ENCODE assay signal across 13 mouse cellular contexts in genomic region chr8:122651326-122651921, GRCm38 (mm10). TPM values are rescaled to one million over a fixed set of nuclear protein-coding genes. Genes with fewer than 3 reads are reported as not detected.
DNase-seq lines count a peak whose midpoint lies in the region; ATAC-seq lines count a peak whose summit lies in the region.
"Had no signal": no experiment of that assay in that cellular context is flagged by ENCODE, and none has a peak within 500 bp of the region (broad histone marks: within the 10 kb centered on the region; RNA-seq: fewer than 3 reads in every experiment).

No protein-coding gene starts in this region.

- no peak for ATAC-seq in heart, embryonic 11.5 days (replicated peaks; ENCODE audit: insufficient number of reproducible peaks, low FRiP score, low TSS enrichment)
- ATAC-seq in embryonic facial prominence, embryonic 15.5 days (ENCODE audit: insufficient number of reproducible peaks, low FRiP score, low TSS enrichment, low read depth) = peak; percentile 71; the same call in 1 of the 2 replicates
- ATAC-seq in midbrain, embryonic 12.5 days (ENCODE audit: low FRiP score, low read depth) = peak; percentile 30; the same call in 1 of the 2 replicates
- ATAC-seq: Patski had no signal

- H3K4me1 ChIP-seq in heart, embryonic 11.5 days (ENCODE audit: control insufficient read depth, insufficient read depth, low read length) = peaks cover 26% of the 10 kb centered on the region
- peaks cover 42% of the 10 kb centered on the region for H3K4me1 ChIP-seq in embryonic facial prominence, embryonic 15.5 days
- H3K4me1 ChIP-seq in midbrain, embryonic 12.5 days = peaks cover 21% of the 10 kb centered on the region

- no peak overlapping the region; the same call in 1 of the 2 replicates for H3K9ac ChIP-seq in heart, embryonic 11.5 days (ENCODE audit: low read depth, low read length)
- no peak overlapping the region for H3K9ac ChIP-seq in embryonic facial prominence, embryonic 15.5 days
- H3K9ac ChIP-seq in midbrain, embryonic 12.5 days (replicated peaks) = no peak overlapping the region

- no peak overlapping the region for H3K27ac ChIP-seq in heart, embryonic 11.5 days (ENCODE audit: low read depth, low read length)
- no peak overlapping the region for H3K27ac ChIP-seq in embryonic facial prominence, embryonic 15.5 days (replicated peaks)
- 0 out of 2 replicates have a peak overlapping the region, but pooled peaks have one; percentile 15 for H3K27ac ChIP-seq in midbrain, embryonic 12.5 days (replicated peaks)

- H3K36me3 ChIP-seq in heart, embryonic 11.5 days (ENCODE audit: control insufficient read depth, insufficient read depth, low read length) = no peaks in the 10 kb centered on the region; the same call in 1 of the 2 replicates
- no peaks in the 10 kb centered on the region for H3K36me3 ChIP-seq in embryonic facial prominence, embryonic 15.5 days
- peaks cover 23% of the 10 kb centered on the region for H3K36me3 ChIP-seq in midbrain, embryonic 12.5 days

- no peaks in the 10 kb centered on the region for H3K27me3 ChIP-seq in heart, embryonic 11.5 days (ENCODE audit: control insufficient read depth, insufficient read depth, low read length)
- H3K27me3 ChIP-seq in embryonic facial prominence, embryonic 15.5 days = no peaks in the 10 kb centered on the region
- H3K27me3 ChIP-seq in midbrain, embryonic 12.5 days = peaks cover 12% of the 10 kb centered on the region; the same call in 1 of the 2 replicates

- DNase-seq in heart, adult 11 months = peak; percentile 98
- DNase-seq in heart, postnatal 4 days = peak; percentile 40
- no peak for DNase-seq in testis, postnatal 10 days (ENCODE audit: low spot score)
- DNase-seq in ovary, postnatal 36 days (ENCODE audit: low spot score) = no peak
- DNase-seq in spleen, postnatal 14 days (ENCODE audit: low spot score in 2 of 2) = no peak
- DNase-seq: B cell, adult 2 months; kidney, adult 11 months had no signal

- no peak overlapping the region for H3K4me2 ChIP-seq in heart, embryonic 11.5 days
- H3K4me2 ChIP-seq in embryonic facial prominence, embryonic 15.5 days (replicated peaks) = no peak overlapping the region
- no peak overlapping the region for H3K4me2 ChIP-seq in midbrain, embryonic 12.5 days (replicated peaks)

- H3K9me3 ChIP-seq in heart, embryonic 11.5 days (replicated peaks; ENCODE audit: control insufficient read depth, low read length) = no peaks in the 10 kb centered on the region
- no peaks in the 10 kb centered on the region for H3K9me3 ChIP-seq in embryonic facial prominence, embryonic 15.5 days (replicated peaks)
- no peaks in the 10 kb centered on the region for H3K9me3 ChIP-seq in midbrain, embryonic 12.5 days

- H3K4me3 ChIP-seq in heart, embryonic 11.5 days (ENCODE audit: low read depth, low read length) = no peak overlapping the region
- H3K4me3 ChIP-seq in embryonic facial prominence, embryonic 15.5 days (replicated peaks) = no peak overlapping the region
- no peak overlapping the region for H3K4me3 ChIP-seq in midbrain, embryonic 12.5 days

- 75% methylated on average over 13 of the region's 16 CpGs for whole genome bisulfite sequencing in heart, embryonic 11.5 days (ENCODE audit: insufficient replicate concordance)
- WGBS in embryonic facial prominence, embryonic 15.5 days = 75% methylated on average over 16 of the region's 16 CpGs
- 69% methylated on average over 16 of the region's 16 CpGs for WGBS in midbrain, embryonic 12.5 days

RNA-seq across cellular contexts. Expression of gene Pabpn1l, which starts 28.9 kb away (rescaled TPM):
- polyA plus RNA-seq in heart, embryonic 11.5 days (2014; fragmentation: Nextera tagmentation; extraction: Ambion mirVana) = not detected in 2 replicates
- 0.63 and 1.2 TPM in 2 replicates for polyA plus RNA-seq in embryonic facial prominence, embryonic 15.5 days (2015; fragmentation: Nextera tagmentation; extraction: Ambion mirVana)
- not detected for total RNA-seq in heart, postnatal 4 days (2021)
- polyA plus RNA-seq in midbrain, embryonic 12.5 days (2016; fragmentation: Nextera tagmentation; extraction: Ambion mirVana) = not detected in 2 replicates
- total RNA-seq: common myeloid progenitor, adult 5-6 weeks had no signal
- polyA plus RNA-seq: stomach, embryonic 14.5 days had no signal

RNA-seq across cellular contexts. Expression of gene Trappc2l, which starts 40.0 kb away (rescaled TPM):
- polyA plus RNA-seq in heart, embryonic 11.5 days (2014; fragmentation: Nextera tagmentation; extraction: Ambion mirVana) = 49.8 and 60.0 TPM in 2 replicates
- 54.5 and 62.3 TPM in 2 replicates for polyA plus RNA-seq in embryonic facial prominence, embryonic 15.5 days (2015; fragmentation: Nextera tagmentation; extraction: Ambion mirVana)
- total RNA-seq in heart, postnatal 4 days (2021) = 10 to 100 TPM; 48.7 to 56.3 TPM
- 50.4 and 57.5 TPM in 2 replicates for polyA plus RNA-seq in midbrain, embryonic 12.5 days (2016; fragmentation: Nextera tagmentation; extraction: Ambion mirVana)

RNA-seq across cellular contexts. Expression of gene Galns, which starts 40.2 kb away (rescaled TPM):
- polyA plus RNA-seq in heart, embryonic 11.5 days (2014; fragmentation: Nextera tagmentation; extraction: Ambion mirVana) = 11.4 and 12.3 TPM in 2 replicates
- 11.3 TPM in 2 replicates for polyA plus RNA-seq in embryonic facial prominence, embryonic 15.5 days (2015; fragmentation: Nextera tagmentation; extraction: Ambion mirVana)
- total RNA-seq in heart, postnatal 4 days (2021) = 10 to 100 TPM in 1 of 2 experiments, 1 to 10 TPM in 1; 9.2 to 10.6 TPM
- 4.9 and 5.7 TPM in 2 replicates for polyA plus RNA-seq in midbrain, embryonic 12.5 days (2016; fragmentation: Nextera tagmentation; extraction: Ambion mirVana)

RNA-seq across cellular contexts. Expression of gene Cbfa2t3, which starts 47.5 kb away (rescaled TPM):
- polyA plus RNA-seq in heart, embryonic 11.5 days (2014; fragmentation: Nextera tagmentation; extraction: Ambion mirVana) = 5.2 and 5.4 TPM in 2 replicates
- 6.2 and 6.4 TPM in 2 replicates for polyA plus RNA-seq in embryonic facial prominence, embryonic 15.5 days (2015; fragmentation: Nextera tagmentation; extraction: Ambion mirVana)
- total RNA-seq in heart, postnatal 4 days (2021) = 10 to 100 TPM; 17.3 to 19.3 TPM
- polyA plus RNA-seq in midbrain, embryonic 12.5 days (2016; fragmentation: Nextera tagmentation; extraction: Ambion mirVana) = 12.9 and 14.5 TPM in 2 replicates

Comparison
In these comparisons a context has a peak if more than half of its experiments do, and no peak if none do; other contexts are left out.
1. DNase-seq: peak in heart, adult 11 months (single experiment) and heart, postnatal 4 days (single experiment); none in testis, postnatal 10 days (single experiment), ovary, postnatal 36 days (single experiment) and spleen, postnatal 14 days (0 of 2).